In genomic region chr2:93475040-93475439, GRCm38 (mm10) we compare ENCODE assay signal across 8 mouse cellular contexts. TPM values are rescaled to one million over a fixed set of nuclear protein-coding genes. Genes with fewer than 3 reads are reported as not detected.
DNase-seq lines count a peak whose midpoint lies in the region; ATAC-seq and TF ChIP-seq lines count a peak whose summit lies in the region.

No protein-coding gene starts in this region.

- whole genome bisulfite sequencing in kidney, embryonic 15.5 days, result under 1% methylated on average over 11 of the region's 11 CpGs
- under 1% methylated on average over 11 of the region's 11 CpGs for WGBS in kidney, adult 2 months
- WGBS in limb, embryonic 13.5 days, result 1% methylated on average over 11 of the region's 11 CpGs

- H3K4me3 ChIP-seq in kidney, embryonic 15.5 days (replicated peaks), result no peak overlapping the region
- H3K4me3 ChIP-seq in kidney, adult 2 months (ENCODE audit: insufficient read depth, low read depth, low read length), result no peak overlapping the region
- no peak overlapping the region for H3K4me3 ChIP-seq in limb, embryonic 13.5 days

- intact Hi-C loops in gastrocnemius, postnatal 14 days (cut with DNase I; ENCODE audit: low total_unique reads), result loop anchor here (5.0 to 10.0 kb wide), 2 partner anchors 182 to 340 kb away; no protein-coding TSS in a partner anchor

- H3K27ac ChIP-seq in kidney, embryonic 15.5 days, result no peak overlapping the region
- no peak overlapping the region for H3K27ac ChIP-seq in kidney, adult 2 months (ENCODE audit: insufficient read depth, low read depth, low read length)
- H3K27ac ChIP-seq in limb, embryonic 13.5 days, result no peak overlapping the region

- no peak overlapping the region for H3K9ac ChIP-seq in kidney, embryonic 15.5 days
- H3K9ac ChIP-seq in limb, embryonic 13.5 days, result no peak overlapping the region

- DNase-seq in kidney, adult 11 months, result peak; percentile 86
- DNase-seq in embryo, embryonic 10 days (ENCODE audit: low spot score), result peak; percentile 95
- DNase-seq in gastrocnemius, postnatal 14 days, result peak; percentile 89
- DNase-seq in kidney, adult 2 months, result peak; percentile 93
- peak; percentile 67 to 75 for DNase-seq in natural killer cell, adult 2 months (ENCODE audit: low spot score in 2 of 2)
- peak; percentile 87 for DNase-seq in splenic B cell, adult 2 months (ENCODE audit: low read depth, low spot score)

- H3K9me3 ChIP-seq in kidney, embryonic 15.5 days (replicated peaks), result no peaks in the 10 kb centered on the region
- no peaks in the 10 kb centered on the region for H3K9me3 ChIP-seq in limb, embryonic 13.5 days

- H3K4me2 ChIP-seq in kidney, embryonic 15.5 days, result no peak overlapping the region
- H3K4me2 ChIP-seq in limb, embryonic 13.5 days (replicated peaks), result no peak overlapping the region

- no peak; the same call in 1 of the 2 replicates for ATAC-seq in kidney, embryonic 15.5 days (replicated peaks; ENCODE audit: low FRiP score)
- peak; percentile 37 for ATAC-seq in limb, embryonic 13.5 days (ENCODE audit: low FRiP score, low read depth)

- peaks cover 12% of the 10 kb centered on the region for H3K4me1 ChIP-seq in kidney, embryonic 15.5 days
- no peaks in the 10 kb centered on the region for H3K4me1 ChIP-seq in kidney, adult 2 months (ENCODE audit: control insufficient read depth, insufficient read depth, low read length)
- H3K4me1 ChIP-seq in limb, embryonic 13.5 days, result peaks cover 14% of the 10 kb centered on the region

- H3K36me3 ChIP-seq in kidney, embryonic 15.5 days, result no peaks in the 10 kb centered on the region
- no peaks in the 10 kb centered on the region for H3K36me3 ChIP-seq in kidney, adult 2 months (ENCODE audit: control insufficient read depth, insufficient read depth, low read length)
- H3K36me3 ChIP-seq in limb, embryonic 13.5 days, result no peaks in the 10 kb centered on the region
- no peaks in the 10 kb centered on the region for H3K36me3 ChIP-seq in splenic B cell, adult 2 months (ENCODE audit: control insufficient read depth, insufficient read depth, low read length, poor library complexity, severe bottlenecking)

- TF ChIP-seq POLR2A in kidney, adult 2 months (IDR thresholded peaks at IDR 0.05; ENCODE audit: low read depth, low read length), result no peak

- peak; percentile 94 for TF ChIP-seq CTCF in kidney, adult 2 months (conservative IDR thresholded peaks at IDR 0.05; ENCODE audit: insufficient read depth, insufficient read length, low read depth, low read length)

- H3K27me3 ChIP-seq in kidney, embryonic 15.5 days, result peaks cover 40% of the 10 kb centered on the region
- no peaks in the 10 kb centered on the region for H3K27me3 ChIP-seq in kidney, adult 2 months (replicated peaks; ENCODE audit: control insufficient read depth, insufficient read depth, low read length)
- H3K27me3 ChIP-seq in limb, embryonic 13.5 days, result peaks cover 30% of the 10 kb centered on the region
- no peaks in the 10 kb centered on the region for H3K27me3 ChIP-seq in splenic B cell, adult 2 months (ENCODE audit: control insufficient read depth, insufficient read depth, low read length, poor library complexity, severe bottlenecking)

RNA-seq across cellular contexts. Expression of gene Cd82, which starts 12.1 kb away (rescaled TPM):
- polyA plus RNA-seq in kidney, embryonic 15.5 days (2015; fragmentation: Nextera tagmentation; extraction: Ambion mirVana), result 47.8 and 49.4 TPM in 2 replicates
- total RNA-seq in gastrocnemius, postnatal 14 days (2021), result 10 to 100 TPM; 15.6 to 26.3 TPM
- 200 and 223 TPM in 2 replicates for polyA plus RNA-seq in kidney, adult 2 months (2012; rRNA removed)
- 29.5 and 30.0 TPM in 2 replicates for polyA plus RNA-seq in limb, embryonic 13.5 days (2015; fragmentation: Nextera tagmentation; extraction: Ambion mirVana)
